In genomic region chr19:3691337-3691736, GRCm38 (mm10) we compare ENCODE assay signal across 19 mouse cellular contexts.
"Had no signal": no experiment of that assay in that cellular context is flagged by ENCODE, and none has a peak within 500 bp of the region (broad histone marks: within the 10 kb centered on the region; RNA-seq: fewer than 3 reads in every experiment).

No protein-coding gene starts in this region.

- H3K9ac ChIP-seq: lung, embryonic 14.5 days; midbrain, embryonic 12.5 days; neural tube, embryonic 13.5 days; neural tube, embryonic 15.5 days had no signal

- ATAC-seq: midbrain, embryonic 16.5 days had no signal

- H3K9me3 ChIP-seq: midbrain, embryonic 10.5 days; midbrain, embryonic 12.5 days; neural tube, embryonic 13.5 days; neural tube, embryonic 15.5 days had no signal

- DNase-seq: lung, adult 18-20 months; lung, embryonic 14.5 days; lung, postnatal 10 days; lung, postnatal 4 days; midbrain, embryonic 14.5 days; retina, postnatal 1 day; right cerebral cortex, adult 18-20 months; right cerebral cortex, postnatal 25 days; right cerebral cortex, postnatal 4 days; spleen, adult 18-20 months; thymus, adult 18-20 months; thymus, postnatal 14 days; thymus, postnatal 36 days had no signal

- H3K4me2 ChIP-seq: lung, embryonic 14.5 days; midbrain, embryonic 12.5 days; neural tube, embryonic 13.5 days; neural tube, embryonic 15.5 days had no signal

- H3K36me3 ChIP-seq: midbrain, embryonic 10.5 days; midbrain, embryonic 12.5 days; neural tube, embryonic 13.5 days; neural tube, embryonic 15.5 days had no signal

- H3K27ac ChIP-seq: midbrain, embryonic 10.5 days; midbrain, embryonic 12.5 days; neural tube, embryonic 13.5 days; neural tube, embryonic 15.5 days had no signal

- H3K4me3 ChIP-seq: midbrain, embryonic 10.5 days; midbrain, embryonic 12.5 days; myocyte; neural tube, embryonic 13.5 days; neural tube, embryonic 15.5 days had no signal
